8 mouse cellular contexts compared by ENCODE assay signal in the genomic region with DNA sequence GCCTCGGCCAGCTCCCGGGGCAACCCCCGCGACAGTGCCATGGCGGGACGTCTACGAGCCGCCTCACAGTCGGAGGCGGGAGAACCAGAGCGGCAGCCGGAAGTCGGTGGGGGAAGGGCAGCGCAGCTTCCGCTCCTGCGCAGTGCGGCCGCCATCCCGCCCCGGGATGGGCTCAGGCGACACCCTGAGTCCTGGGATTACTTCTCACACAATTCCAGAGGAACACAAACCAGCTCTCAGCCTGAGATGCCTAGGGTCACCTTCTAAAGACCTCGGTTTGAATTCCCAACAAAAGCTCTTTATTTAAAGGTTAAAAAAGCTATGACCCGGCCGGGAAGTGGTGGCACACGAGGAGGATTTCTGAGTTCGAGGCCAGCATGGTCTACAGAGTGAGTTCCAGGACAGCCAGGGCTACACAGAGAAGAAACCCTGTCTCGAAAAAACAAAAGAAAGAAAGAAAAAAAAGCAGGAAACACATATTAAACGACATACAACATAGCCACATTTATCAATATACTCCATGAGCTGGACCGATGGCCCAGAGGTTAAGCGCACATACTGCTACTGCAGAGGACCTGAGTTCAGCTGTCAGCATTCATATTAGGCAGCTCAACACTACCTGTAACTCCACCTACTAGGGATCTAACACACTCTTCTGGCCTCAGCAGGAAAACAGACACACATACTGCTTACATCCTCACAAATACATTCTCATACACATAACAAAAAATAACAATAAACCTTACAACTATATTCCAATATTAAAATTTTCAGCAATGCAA. TPM values are rescaled to one million over a fixed set of nuclear protein-coding genes. Genes with fewer than 3 reads are reported as not detected.
DNase-seq lines count a peak whose midpoint lies in the region; ATAC-seq and TF ChIP-seq lines count a peak whose summit lies in the region.

No protein-coding gene starts in this region.

- peak in 1 of 2 experiments; percentile 86; a peak in 3 of 4 replicates for TF ChIP-seq POLR2A in MEL (IDR thresholded peaks at IDR 0.05; ENCODE audit: control insufficient read depth in 1 of 2, insufficient read depth in 1 of 2, low read depth in 1 of 2, low read length in 2 of 2, poor library complexity in 1 of 2)
- TF ChIP-seq POLR2A in cerebellum, adult 2 months (IDR thresholded peaks at IDR 0.05; ENCODE audit: borderline replicate concordance, insufficient read depth, low read length): peak; percentile 89

- H3K4me1 ChIP-seq in MEL (ENCODE audit: control insufficient read depth in 1 of 2, insufficient read depth in 2 of 2, low read length in 2 of 2): no peaks in the 10 kb centered on the region; a peak in 1 of 4 replicates
- peaks cover 2% of the 10 kb centered on the region; the same call in 1 of the 2 replicates for H3K4me1 ChIP-seq in cerebellum, adult 2 months (ENCODE audit: control insufficient read depth, insufficient read depth, low read length)
- H3K4me1 ChIP-seq in hindbrain, embryonic 10.5 days (replicated peaks): peaks cover 13% of the 10 kb centered on the region
- H3K4me1 ChIP-seq in lung, postnatal 0 days (ENCODE audit: insufficient read depth, low read depth, low read length): 0 out of 2 replicates have a peak, but pooled peaks cover 5% of the 10 kb centered on the region

- no peak for TF ChIP-seq RAD21 in MEL (IDR thresholded peaks at IDR 0.05; ENCODE audit: low read depth, low read length)

- peaks cover 4 to 11% of the 10 kb centered on the region in 2 experiments for H3K36me3 ChIP-seq in MEL (ENCODE audit: control insufficient read depth in 1 of 2, insufficient read depth in 2 of 2, low read length in 2 of 2)
- H3K36me3 ChIP-seq in hindbrain, embryonic 10.5 days: peaks cover 27% of the 10 kb centered on the region
- peaks cover 4% of the 10 kb centered on the region; the same call in 1 of the 2 replicates for H3K36me3 ChIP-seq in lung, postnatal 0 days (ENCODE audit: insufficient read depth, low read length)

- peak overlapping the region; percentile 96 for H3K9ac ChIP-seq in MEL (ENCODE audit: control insufficient read depth, low read depth, low read length, poor library complexity, severe bottlenecking)
- H3K9ac ChIP-seq in lung, postnatal 0 days (replicated peaks; ENCODE audit: low read depth): peak overlapping the region; percentile 92

- H3K79me2 ChIP-seq in MEL (ENCODE audit: control insufficient read depth, insufficient read depth, low read length, poor library complexity): peaks cover 23% of the 10 kb centered on the region

- DNase-seq in MEL (ENCODE audit: low read depth, low spot score): peak; percentile 89
- peak; percentile 92 to 95 for DNase-seq in cerebellum, adult 2 months
- peak; percentile 90 for DNase-seq in forelimb bud, embryonic 11.5 days (ENCODE audit: low read depth, low spot score)
- DNase-seq in hindbrain, embryonic 10.5 days (ENCODE audit: low spot score): peak; percentile 92
- DNase-seq in layer of hippocampus, adult 9-11 months: peak; percentile 89
- DNase-seq in lung, postnatal 0 days (ENCODE audit: low spot score): peak; percentile 90
- DNase-seq in ovary, postnatal 14 days (ENCODE audit: low spot score): peak; percentile 92
- peak; percentile 92 for DNase-seq in thymus, postnatal 14 days

- TF ChIP-seq CTCF in MEL (IDR thresholded peaks at IDR 0.05 in 2 of 3, conservative IDR thresholded peaks at IDR 0.05 in 1 of 3; ENCODE audit: control insufficient read depth in 1 of 3, insufficient read depth in 1 of 3, low read depth in 2 of 3, low read length in 3 of 3, poor library complexity in 1 of 3, severe bottlenecking in 1 of 3): no peak
- TF ChIP-seq CTCF in cerebellum, adult 2 months (IDR thresholded peaks at IDR 0.05; ENCODE audit: borderline replicate concordance, insufficient read depth, low read depth, low read length): no peak
- no peak for TF ChIP-seq CTCF in lung, postnatal 0 days (IDR thresholded peaks at IDR 0.05)

- no peaks in the 10 kb centered on the region for H3K9me3 ChIP-seq in MEL (replicated peaks; ENCODE audit: insufficient read depth, low read length)
- H3K9me3 ChIP-seq in hindbrain, embryonic 10.5 days: no peaks in the 10 kb centered on the region; the same call in 1 of the 2 replicates
- H3K9me3 ChIP-seq in lung, postnatal 0 days (ENCODE audit: low read length): no peaks in the 10 kb centered on the region

- ATAC-seq in lung, postnatal 0 days: peak; percentile 99

- H3K4me3 ChIP-seq in MEL (ENCODE audit: control insufficient read depth in 1 of 2, insufficient read depth in 1 of 2, low read depth in 2 of 2, low read length in 2 of 2): peak overlapping the region; percentile 58 to 99
- peak overlapping the region; percentile 90 for H3K4me3 ChIP-seq in cerebellum, adult 2 months (replicated peaks; ENCODE audit: insufficient read depth, low read depth, low read length)
- H3K4me3 ChIP-seq in hindbrain, embryonic 10.5 days: peak overlapping the region; percentile 98
- H3K4me3 ChIP-seq in lung, postnatal 0 days (ENCODE audit: low read depth, low read length): peak overlapping the region; percentile 92

- no peaks in the 10 kb centered on the region for H3K27me3 ChIP-seq in MEL (ENCODE audit: control insufficient read depth in 1 of 2, insufficient read depth in 2 of 2, low read length in 2 of 2)
- no peaks in the 10 kb centered on the region for H3K27me3 ChIP-seq in cerebellum, adult 2 months (ENCODE audit: control insufficient read depth, insufficient read depth, low read length)
- H3K27me3 ChIP-seq in hindbrain, embryonic 10.5 days (ENCODE audit: insufficient read depth, poor library complexity, severe bottlenecking): no peaks in the 10 kb centered on the region
- no peaks in the 10 kb centered on the region for H3K27me3 ChIP-seq in lung, postnatal 0 days (replicated peaks; ENCODE audit: insufficient read depth, low read length)

- peak in 1 of 2 experiments; percentile 42; a peak in 1 of 4 replicates for TF ChIP-seq EP300 in MEL (IDR thresholded peaks at IDR 0.05; ENCODE audit: low read depth in 1 of 2, low read length in 2 of 2)
- 0 out of 2 replicates have a peak, but pooled peaks have one; percentile 9 for TF ChIP-seq EP300 in lung, postnatal 0 days (IDR thresholded peaks at IDR 0.05)

- H3K27ac ChIP-seq in MEL (ENCODE audit: control insufficient read depth, low read depth, low read length): peak overlapping the region; percentile 59
- peak overlapping the region; percentile 15 for H3K27ac ChIP-seq in cerebellum, adult 2 months (ENCODE audit: insufficient read depth, low read length)
- peak overlapping the region; percentile 98 for H3K27ac ChIP-seq in hindbrain, embryonic 10.5 days
- peak overlapping the region; percentile 90 for H3K27ac ChIP-seq in lung, postnatal 0 days (ENCODE audit: low read length)

- 9% methylated on average over 30 of the region's 30 CpGs for WGBS in cerebellum, adult 2 months
- whole genome bisulfite sequencing in hindbrain, embryonic 10.5 days: 9% methylated on average over 30 of the region's 30 CpGs
- WGBS in lung, postnatal 0 days: 11% methylated on average over 29 of the region's 30 CpGs

- peak overlapping the region; percentile 87 for H3K4me2 ChIP-seq in lung, postnatal 0 days (replicated peaks; ENCODE audit: low read depth, low read length)

TF ChIP-seq in MEL, 35 proteins besides CTCF, POLR2A, EP300 and RAD21 (continues in another document):
- TF ChIP-seq E2F4 (IDR thresholded peaks at IDR 0.05; ENCODE audit: borderline replicate concordance, low read depth, low read length) (peak; percentile 66; the same call in 1 of the 2 replicates), ELF1 (IDR thresholded peaks at IDR 0.05; ENCODE audit: low read depth, low read length) (0 out of 2 replicates have a peak, but pooled peaks have one; percentile 48), NELFE (IDR thresholded peaks at IDR 0.05; ENCODE audit: low read depth, low read length) (peak; percentile 88), HCFC1 (IDR thresholded peaks at IDR 0.05; ENCODE audit: low read depth, low read length) (peak; percentile 86), JUND (IDR thresholded peaks at IDR 0.05; ENCODE audit: low read depth, low read length) (no peak), POLR2AphosphoS2 (IDR thresholded peaks at IDR 0.05; ENCODE audit: low read length) (peak; percentile 86), MYB (IDR thresholded peaks at IDR 0.05; ENCODE audit: low read depth, low read length) (no peak), ETS1 (IDR thresholded peaks at IDR 0.05; ENCODE audit: low read depth, low read length) (0 out of 2 replicates have a peak, but pooled peaks have one; percentile 24), MAX (IDR thresholded peaks at IDR 0.05; ENCODE audit: low read length) (peak; percentile 43; the same call in 1 of the 2 replicates), SIN3A (IDR thresholded peaks at IDR 0.05; ENCODE audit: low read length) (peak; percentile 72; the same call in 1 of the 2 replicates), TCF12 (IDR thresholded peaks at IDR 0.05; ENCODE audit: low read depth, low read length) (peak; percentile 71), NRF1 (IDR thresholded peaks at IDR 0.05; ENCODE audit: insufficient read depth, low read depth, low read length, poor library complexity, severe bottlenecking) (peak; percentile 83), SMC3 (IDR thresholded peaks at IDR 0.05; ENCODE audit: low read depth, low read length) (no peak), TAL1 (IDR thresholded peaks at IDR 0.05; ENCODE audit: low read length) (no peak)

RNA-seq across cellular contexts. Expression of gene Uba2, which starts 0.7 kb away (rescaled TPM):
- 207 and 210 TPM in 2 replicates for total RNA-seq in MEL (2012; rRNA removed)
- polyA plus RNA-seq in MEL (2012; ENCODE audit: insufficient read depth in 1 of 2, insufficient read length in 2 of 2, low read depth in 1 of 2, low replicate concordance in 2 of 2, missing spikeins in 1 of 2): 100 to 1,000 TPM in 1 of 2 experiments, not detected in 1; 201 TPM
- 106 and 110 TPM in 2 replicates for polyA plus RNA-seq in cerebellum, adult 2 months (2012; rRNA removed)
- 239 and 277 TPM in 2 replicates for polyA plus RNA-seq in hindbrain, embryonic 10.5 days (2016; fragmentation: Nextera tagmentation; extraction: Ambion mirVana)
- 82.8 and 91.2 TPM in 2 replicates for polyA plus RNA-seq in lung, postnatal 0 days (2015; fragmentation: Nextera tagmentation; extraction: Ambion mirVana)

RNA-seq across cellular contexts. Expression of gene Pdcd2l, which starts 27.8 kb away (rescaled TPM):
- 25.7 and 29.5 TPM in 2 replicates for total RNA-seq in MEL (2012; rRNA removed)
- 10 to 100 TPM in 1 of 2 experiments, not detected in 1; 26.6 TPM for polyA plus RNA-seq in MEL (2012; ENCODE audit: insufficient read depth in 1 of 2, insufficient read length in 2 of 2, low read depth in 1 of 2, low replicate concordance in 2 of 2, missing spikeins in 1 of 2)
- polyA plus RNA-seq in cerebellum, adult 2 months (2012; rRNA removed): 40.0 and 41.8 TPM in 2 replicates
- 82.2 and 85.5 TPM in 2 replicates for polyA plus RNA-seq in hindbrain, embryonic 10.5 days (2016; fragmentation: Nextera tagmentation; extraction: Ambion mirVana)
- 34.0 and 37.9 TPM in 2 replicates for polyA plus RNA-seq in lung, postnatal 0 days (2015; fragmentation: Nextera tagmentation; extraction: Ambion mirVana)

RNA-seq across cellular contexts. Expression of gene Wtip, which starts 35.6 kb away (rescaled TPM):
- not detected in 2 replicates for total RNA-seq in MEL (2012; rRNA removed)
- not detected for polyA plus RNA-seq in MEL (2012; ENCODE audit: insufficient read depth in 1 of 2, insufficient read length in 2 of 2, low read depth in 1 of 2, low replicate concordance in 2 of 2, missing spikeins in 1 of 2)
- 6.0 and 6.1 TPM in 2 replicates for polyA plus RNA-seq in cerebellum, adult 2 months (2012; rRNA removed)
- 4.0 and 4.8 TPM in 2 replicates for polyA plus RNA-seq in hindbrain, embryonic 10.5 days (2016; fragmentation: Nextera tagmentation; extraction: Ambion mirVana)
- polyA plus RNA-seq in lung, postnatal 0 days (2015; fragmentation: Nextera tagmentation; extraction: Ambion mirVana): 7.9 and 8.5 TPM in 2 replicates

Comparison
In these comparisons a context has a peak if more than half of its experiments do, and no peak if none do; other contexts are left out.
1. Peak in every context shown above with its lines: DNase-seq, ATAC-seq, H3K4me3 ChIP-seq and H3K27ac ChIP-seq.
2. H3K27ac ChIP-seq: peak in every context shown above with its lines; median percentile 98 in hindbrain, embryonic 10.5 days; 90 in lung, postnatal 0 days; 59 in MEL; 15 in cerebellum, adult 2 months.